In the genomic region with DNA sequence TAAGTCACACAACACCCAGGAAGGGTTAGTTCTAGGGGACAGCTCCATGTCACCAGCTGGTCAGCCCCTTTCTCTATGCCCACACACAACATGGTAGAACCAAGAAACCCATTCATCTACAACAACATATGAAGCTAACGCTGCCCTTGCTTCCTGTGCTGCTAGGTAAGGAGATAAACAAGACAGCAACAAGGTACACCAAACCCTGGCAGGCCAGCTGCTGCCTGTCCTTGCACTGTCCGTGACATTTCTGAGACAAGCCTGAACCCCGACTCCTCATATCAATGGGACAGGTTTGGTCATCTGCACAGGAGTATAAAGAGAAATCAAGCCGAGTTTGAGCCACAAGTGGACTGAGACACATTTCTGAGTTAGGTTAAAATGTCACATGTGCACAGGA, we compare ENCODE assay signal across 10 mouse cellular contexts.
"Had no signal": no experiment of that assay in that cellular context is flagged by ENCODE, and none has a peak within 500 bp of the region (broad histone marks: within the 10 kb centered on the region; RNA-seq: fewer than 3 reads in every experiment).

No protein-coding gene starts in this region.

- H3K4me3 ChIP-seq: limb, embryonic 13.5 days; midbrain, embryonic 12.5 days had no signal

- DNase-seq: kidney, postnatal 36 days; left cerebral cortex, postnatal 4 days; lung, adult 18-20 months; retina, postnatal 1 day; spleen, adult 18-20 months; thymus, adult 18-20 months; thymus, postnatal 14 days had no signal

- H3K4me1 ChIP-seq: limb, embryonic 13.5 days; midbrain, embryonic 12.5 days had no signal

- H3K27me3 ChIP-seq: limb, embryonic 13.5 days; midbrain, embryonic 12.5 days had no signal

- H3K9ac ChIP-seq: limb, embryonic 13.5 days; liver, embryonic 14.5 days; midbrain, embryonic 12.5 days had no signal

- H3K27ac ChIP-seq: limb, embryonic 13.5 days; liver, embryonic 14.5 days; midbrain, embryonic 12.5 days had no signal

- H3K9me3 ChIP-seq: limb, embryonic 13.5 days; midbrain, embryonic 12.5 days had no signal

- H3K4me2 ChIP-seq: limb, embryonic 13.5 days; midbrain, embryonic 12.5 days had no signal
